Mouse (Mus musculus) limb, embryonic 15.5 days (tissue): ENCODE measurements around the gene Arhgap45. TPM values are rescaled to one million over a fixed set of nuclear protein-coding genes. Genes with fewer than 3 reads are reported as not detected.

ENCODE experiments used
- polyA plus RNA-seq: library from polyadenylated mRNA; unstranded; fragments of >200 nt; fragmentation: Nextera tagmentation; extraction: Ambion mirVana; gene quantifications from 2 replicates; pipeline ENCODE4 v1.2.1, GENCODE M21; 2015

The Arhgap45 gene
- polyA plus RNA-seq, 1 experiment from 2014 or later = 6.4 TPM

Other genes starting within 250 kb of the Arhgap45 start
- 93.2 and 104 TPM in 2 replicates for gene Rnf126, start 249.7 kb upstream of the Arhgap45 start, polyA plus RNA-seq
- gene Fstl3, start 239.4 kb upstream of the Arhgap45 start, polyA plus RNA-seq = 21.2 and 22.2 TPM in 2 replicates
- 0.10 and 0.12 TPM in 2 replicates for gene Prss57, start 225.7 kb upstream of the Arhgap45 start, polyA plus RNA-seq
- 79.9 and 84.8 TPM in 2 replicates for gene Palm, start 223.1 kb upstream of the Arhgap45 start, polyA plus RNA-seq
- gene Misp, start 195.7 kb upstream of the Arhgap45 start, polyA plus RNA-seq = 0.56 and 1.6 TPM in 2 replicates
- gene Ptbp1, start 162.2 kb upstream of the Arhgap45 start, polyA plus RNA-seq = 301 and 303 TPM in 2 replicates
- gene Prtn3, start 142.2 kb upstream of the Arhgap45 start, polyA plus RNA-seq = 3.7 and 5.1 TPM in 2 replicates
- 53.0 and 60.1 TPM in 2 replicates for gene Plppr3, start 142.0 kb upstream of the Arhgap45 start, polyA plus RNA-seq
- gene Elane, start 130.4 kb upstream of the Arhgap45 start, polyA plus RNA-seq = 0.36 and 0.40 TPM in 2 replicates
- 0.27 TPM in 1 of 2 replicates, not detected in the other for gene Cfd, start 125.8 kb upstream of the Arhgap45 start, polyA plus RNA-seq
- 35.4 and 37.7 TPM in 2 replicates for gene Med16, start 107.7 kb upstream of the Arhgap45 start, polyA plus RNA-seq
- not detected in 2 replicates for gene Gm26602, start 105.8 kb upstream of the Arhgap45 start, polyA plus RNA-seq
- 1.0 and 1.2 TPM in 2 replicates for gene Kiss1r, start 99.7 kb upstream of the Arhgap45 start, polyA plus RNA-seq
- gene R3hdm4, start 95.4 kb upstream of the Arhgap45 start, polyA plus RNA-seq = 159 and 161 TPM in 2 replicates
- gene Arid3a, start 89.6 kb upstream of the Arhgap45 start, polyA plus RNA-seq = 5.7 and 7.4 TPM in 2 replicates
- gene Wdr18, start 56.5 kb upstream of the Arhgap45 start, polyA plus RNA-seq = 81.7 and 83.6 TPM in 2 replicates
- gene Grin3b, start 45.9 kb upstream of the Arhgap45 start, polyA plus RNA-seq = 0.40 and 0.64 TPM in 2 replicates
- gene Tmem259, start 32.3 kb upstream of the Arhgap45 start, polyA plus RNA-seq = 19.3 and 20.1 TPM in 2 replicates
- 264 and 270 TPM in 2 replicates for gene Cnn2, start 28.1 kb upstream of the Arhgap45 start, polyA plus RNA-seq
- 3.3 and 3.4 TPM in 2 replicates for gene Abca7, start 20.2 kb upstream of the Arhgap45 start, polyA plus RNA-seq
- 213 and 217 TPM in 2 replicates for gene Polr2e, start 23.1 kb downstream of the Arhgap45 start, polyA plus RNA-seq
- gene Gpx4, start 30.5 kb downstream of the Arhgap45 start, polyA plus RNA-seq = 432 and 471 TPM in 2 replicates
- gene Sbno2, start 88.9 kb downstream of the Arhgap45 start, polyA plus RNA-seq = 19.7 and 19.8 TPM in 2 replicates
- 15.2 and 16.6 TPM in 2 replicates for gene Stk11, start 99.2 kb downstream of the Arhgap45 start, polyA plus RNA-seq
- gene Atp5d, start 122.0 kb downstream of the Arhgap45 start, polyA plus RNA-seq = 494 and 537 TPM in 2 replicates
- 5.9 and 6.8 TPM in 2 replicates for gene Cbarp, start 124.2 kb downstream of the Arhgap45 start, polyA plus RNA-seq
- gene Midn, start 131.6 kb downstream of the Arhgap45 start, polyA plus RNA-seq = 13.4 and 14.0 TPM in 2 replicates
- gene Cirbp, start 149.3 kb downstream of the Arhgap45 start, polyA plus RNA-seq = 102 and 103 TPM in 2 replicates
- gene 1600002K03Rik, start 156.3 kb downstream of the Arhgap45 start, polyA plus RNA-seq = 12.8 and 13.3 TPM in 2 replicates
- gene Efna2, start 162.8 kb downstream of the Arhgap45 start, polyA plus RNA-seq = 27.0 and 29.3 TPM in 2 replicates
- gene Mum1, start 209.8 kb downstream of the Arhgap45 start, polyA plus RNA-seq = 66.1 and 67.6 TPM in 2 replicates
- 301 and 304 TPM in 2 replicates for gene Ndufs7, start 232.5 kb downstream of the Arhgap45 start, polyA plus RNA-seq
- gene Gamt, start 244.4 kb downstream of the Arhgap45 start, polyA plus RNA-seq = 64.4 and 127 TPM in 2 replicates
- 56.8 and 59.7 TPM in 2 replicates for gene Dazap1, start 244.8 kb downstream of the Arhgap45 start, polyA plus RNA-seq